Mouse (Mus musculus) small intestine, adult 2 months (tissue): Measurements from ENCODE around the gene Vps51.
A peak's percentile ranks its signal among the peaks of the same experiment; 100 is the strongest.

Source experiments
- CTCF ChIP-seq: fragments of 200-500 bp; IDR thresholded peaks from 2 replicates; pipeline ENCODE4 v1.5.1; 2012; ENCODE audit warnings: low read depth, mild to moderate bottlenecking, control low read depth, inconsistent platforms, low read length, moderate library complexity, mixed read lengths; ENCODE audit not compliant: insufficient replicate concordance, insufficient read length; ENCODE audit errors: extremely low read depth
- POLR2A ChIP-seq: fragments of 200-500 bp; IDR thresholded peaks from 2 replicates; pipeline ENCODE4 v1.6.1; 2012; ENCODE audit warnings: low read depth, mild to moderate bottlenecking, control low read depth, inconsistent platforms, low read length, moderate library complexity

DNA sequence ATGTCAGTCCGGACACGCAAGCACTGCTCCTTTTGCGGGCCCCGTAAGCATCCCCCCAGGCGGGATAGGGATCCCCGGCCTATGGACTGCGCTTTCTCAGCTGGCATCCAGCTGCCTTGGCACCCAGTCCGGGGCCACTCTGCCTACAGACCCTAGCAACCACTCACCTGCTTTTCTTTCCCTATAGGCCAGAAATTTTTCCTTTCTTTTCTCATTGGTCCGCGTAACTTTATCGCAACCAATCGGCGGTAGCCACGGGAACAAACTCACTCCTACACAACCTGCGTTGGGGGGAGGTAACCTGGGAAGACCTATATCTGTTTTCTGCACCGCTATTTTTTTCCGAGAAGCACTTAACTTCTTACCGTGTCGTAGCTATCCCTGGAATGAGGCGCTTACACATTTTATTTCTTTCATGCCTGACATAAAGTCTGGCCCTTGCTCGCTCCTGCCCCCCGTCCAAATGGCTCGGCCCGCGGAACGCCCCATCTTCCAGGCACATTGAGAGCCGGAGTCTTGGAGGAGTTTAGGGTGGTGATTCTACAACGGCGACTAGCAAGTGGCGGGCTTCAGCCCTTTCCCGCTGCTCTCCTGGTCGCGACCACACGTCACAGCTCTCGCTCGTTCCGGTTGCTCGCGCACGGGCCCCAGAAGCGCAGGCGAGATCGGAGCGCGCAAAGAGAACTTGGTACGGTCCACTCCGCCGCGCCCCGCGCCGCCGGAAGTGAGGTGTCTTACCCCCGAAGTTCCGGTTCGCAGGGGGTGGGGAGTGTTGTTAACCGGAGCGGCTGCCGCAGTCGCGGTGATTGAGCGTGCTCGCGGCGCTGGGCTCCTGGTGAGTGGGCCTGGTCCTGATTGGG lies 30.5 kb downstream of the Vps51 start, which contains the start of gene Syvn1:
- TF ChIP-seq CTCF (no peak), POLR2A (peak; percentile 59; the same call in 1 of the 2 replicates)
